Mouse (Mus musculus) brain, embryonic 18.5 days (tissue): Measurements from ENCODE around the gene Unc79.

Source experiments
- DNase-seq: peaks from one replicate; pipeline ENCODE4 v3.0.0-alpha.2; 2012; ENCODE audit warnings: low read depth, low spot score

Gene Unc79

DNA sequence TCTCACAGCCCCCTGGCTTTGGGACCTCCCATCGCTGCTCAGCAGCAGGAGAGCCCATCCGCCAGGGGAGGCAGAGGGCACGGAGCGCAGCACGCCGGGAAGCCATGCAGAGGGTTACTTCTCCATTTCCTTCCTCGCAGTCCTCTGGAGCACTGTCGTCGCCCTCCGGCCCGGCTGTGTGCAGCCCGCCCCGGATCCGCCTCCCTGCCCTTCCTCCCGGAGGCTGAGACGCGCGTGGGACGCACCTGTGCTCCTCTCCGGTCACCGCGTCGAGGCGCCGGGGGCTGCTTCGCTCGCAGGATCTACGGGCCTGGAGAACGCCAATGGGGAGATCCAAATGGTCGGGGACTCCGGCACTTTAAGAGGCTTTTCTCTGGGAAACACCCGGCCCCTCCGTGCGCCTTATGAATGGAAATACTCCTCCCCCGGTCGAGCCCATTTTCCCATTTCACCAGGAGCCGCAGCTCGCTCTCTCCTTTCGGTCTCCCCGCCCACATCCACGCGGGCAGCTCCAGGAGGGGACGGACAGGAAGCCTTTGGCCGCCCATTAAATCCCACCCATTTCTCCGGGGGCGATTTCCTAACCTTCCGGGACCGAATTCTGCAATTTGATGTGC lies at the start of gene Unc79:
Gene Unc79 (plus strand): TSS at position 82 of the 617 bp plus-strand sequence.
- peak; percentile 88 for DNase-seq

- no peak for DNase-seq
Measured at GRCm38 (mm10) chr12:102899091-102899490, 49.6 kb upstream of the Unc79 start, which contains the start of gene Cox8c. Gene Cox8c (plus strand): TSS chr12:102899316.

DNA sequence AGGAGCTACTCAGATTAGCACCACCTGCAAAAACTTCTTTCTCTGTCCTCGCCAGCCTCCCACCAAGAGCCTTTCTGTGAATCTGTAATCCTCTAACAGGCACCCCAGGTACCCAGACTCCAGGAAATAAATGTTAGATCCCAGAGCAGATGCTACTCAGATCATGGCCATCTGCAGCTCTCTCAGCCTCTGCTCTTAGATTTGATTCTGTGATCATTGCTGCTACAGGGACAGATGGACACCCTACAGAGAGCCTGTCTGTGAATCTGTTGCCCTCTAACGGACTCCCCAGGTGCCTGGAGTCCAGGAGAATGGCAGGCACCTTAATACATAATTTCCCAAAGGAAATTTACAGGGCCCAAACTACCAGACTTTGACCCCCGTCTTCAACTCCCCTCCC lies 40.5 kb upstream of the Unc79 start:
- DNase-seq = no peak

DNA sequence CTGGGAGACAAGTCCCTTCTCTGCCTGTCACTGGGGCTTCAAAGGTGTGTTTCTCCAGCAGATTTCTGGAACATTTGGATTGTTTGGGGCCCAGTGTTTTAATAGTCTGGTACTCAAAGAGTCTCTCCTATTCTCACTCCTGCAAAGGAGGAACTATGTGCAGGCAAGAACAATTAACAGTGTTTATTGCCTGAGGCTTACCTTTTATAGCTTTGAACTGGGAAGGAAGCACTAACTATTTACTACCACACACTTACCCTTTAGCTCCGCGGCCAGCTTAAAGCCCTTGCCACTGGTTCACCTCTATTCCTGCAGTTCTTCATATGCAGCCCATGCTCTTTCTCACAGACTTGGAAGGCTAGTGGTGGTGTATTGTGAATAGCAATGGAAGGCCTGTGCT lies 32.6 kb upstream of the Unc79 start:
- DNase-seq = no peak

DNA sequence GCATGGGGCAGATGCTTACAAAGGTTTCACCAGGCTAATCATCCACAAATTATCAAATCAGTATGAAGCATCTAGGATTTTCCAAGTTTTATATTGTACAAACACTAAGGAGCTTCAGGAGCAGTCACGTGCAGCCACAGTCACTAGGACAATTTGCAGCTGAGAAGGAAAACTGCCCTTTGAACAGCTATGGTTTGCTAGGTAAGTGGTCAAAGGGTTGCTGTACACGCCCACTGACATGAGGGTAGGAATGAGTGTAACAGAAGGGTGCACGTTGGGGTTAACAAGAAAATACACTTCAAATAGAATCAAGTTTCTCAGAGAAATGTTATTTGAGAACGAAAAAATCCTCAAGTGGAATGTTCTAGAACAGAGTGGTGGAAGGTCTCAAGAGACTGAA lies 18.9 kb upstream of the Unc79 start:
- DNase-seq = no peak

GRCm38 (mm10) chr12:102930335-102930734 lies 18.3 kb upstream of the Unc79 start:
- DNase-seq = no peak

DNA sequence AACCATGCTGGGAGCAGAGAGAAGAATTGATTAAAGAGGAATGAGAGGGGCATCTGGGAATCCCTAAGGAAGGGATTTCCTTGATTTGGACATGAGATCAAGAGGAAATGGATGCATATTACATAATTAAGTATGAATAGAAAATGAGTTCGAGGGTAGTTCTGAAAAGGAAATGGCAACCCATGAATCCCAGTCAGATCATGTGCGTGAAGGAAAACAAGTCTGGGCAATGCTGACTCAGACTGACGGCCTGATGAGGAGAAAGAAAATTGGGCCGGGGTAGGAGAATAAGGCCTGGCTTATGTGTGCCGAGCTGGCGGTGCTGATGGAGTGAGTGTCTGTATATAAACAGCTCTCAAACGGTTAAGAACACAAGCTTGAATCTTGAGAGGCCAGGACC lies 17.9 kb upstream of the Unc79 start:
- DNase-seq = no peak

DNA sequence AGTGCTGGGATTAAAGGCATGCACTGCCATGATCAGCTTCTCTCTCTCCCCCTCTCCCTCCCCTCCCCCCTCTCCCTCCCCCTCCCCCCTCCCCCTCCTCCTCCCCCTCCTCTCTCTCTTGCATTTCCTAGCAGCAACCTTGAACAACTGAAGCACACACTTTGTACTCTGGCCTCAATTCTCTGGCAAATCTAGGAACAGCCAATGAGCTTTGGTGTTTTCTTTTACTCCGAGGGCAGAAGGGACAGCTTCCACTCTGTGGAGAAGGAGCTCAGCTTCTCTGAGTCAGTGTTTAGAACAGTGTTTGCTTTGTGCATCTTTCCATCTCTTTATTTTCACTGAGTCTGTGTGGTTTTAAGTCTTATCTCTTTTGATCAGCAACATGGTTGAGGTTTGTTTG lies 12.8 kb upstream of the Unc79 start:
- DNase-seq = no peak

DNA sequence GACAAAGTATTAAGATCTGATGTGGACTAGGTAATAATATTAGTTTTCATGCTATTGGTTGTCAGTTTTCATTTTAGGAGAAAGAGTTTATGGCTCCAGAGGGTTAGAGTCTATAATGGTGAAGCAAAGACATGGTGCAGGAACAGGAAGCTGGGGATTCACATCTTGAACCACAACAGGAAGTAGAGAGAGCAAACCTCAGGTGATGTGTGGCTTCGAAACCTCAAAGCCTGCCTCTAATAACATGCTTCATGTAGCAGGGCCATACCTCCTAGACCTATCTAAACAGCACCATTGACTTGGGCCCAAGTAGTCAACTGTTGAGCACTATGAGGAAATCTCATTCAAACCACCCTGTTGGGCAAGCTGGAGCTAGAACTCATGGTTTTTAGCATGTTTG lies 3.1 kb upstream of the Unc79 start:
- no peak for DNase-seq

- DNase-seq = no peak
Measured at GRCm38 (mm10) chr12:102947826-102948225, 833 bp upstream of the Unc79 start.

- peak; percentile 72 for DNase-seq
Measured at GRCm38 (mm10) chr12:102949395-102950208, 943 bp downstream of the Unc79 start.

DNA sequence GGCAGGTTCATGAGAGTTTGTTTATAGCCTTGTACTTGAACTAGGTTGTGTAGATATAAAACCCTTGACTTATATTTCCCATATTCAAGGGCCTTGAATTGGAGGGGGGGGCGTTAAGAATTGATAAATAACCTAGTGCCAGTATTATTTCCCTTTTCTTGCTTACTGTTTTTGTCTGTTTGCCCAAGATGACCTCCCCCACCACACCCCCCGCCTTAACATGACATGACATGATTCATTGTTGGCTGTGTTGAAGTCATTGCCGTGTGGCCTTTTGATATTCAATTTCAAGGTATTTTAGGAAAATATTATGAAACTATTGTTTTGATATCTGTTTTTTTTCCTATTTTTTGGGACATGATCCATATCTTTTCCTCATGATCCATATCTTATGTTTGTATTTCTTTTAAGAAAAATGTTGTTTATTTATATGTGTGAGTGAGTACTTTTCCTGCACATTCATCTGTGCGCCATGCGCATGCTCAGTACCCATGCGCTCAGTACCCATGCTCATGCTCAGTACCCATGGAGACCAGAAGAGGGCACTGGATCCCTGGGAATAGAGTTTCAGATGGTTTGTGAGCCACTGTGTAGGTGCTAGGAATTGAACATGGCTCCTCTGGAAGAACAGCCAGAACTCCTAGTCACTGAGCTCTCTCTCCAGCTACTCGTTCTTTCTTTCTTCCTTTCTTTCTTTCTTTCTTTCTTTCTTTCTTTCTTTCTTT lies 11.6 kb downstream of the Unc79 start:
- DNase-seq = no peak

DNA sequence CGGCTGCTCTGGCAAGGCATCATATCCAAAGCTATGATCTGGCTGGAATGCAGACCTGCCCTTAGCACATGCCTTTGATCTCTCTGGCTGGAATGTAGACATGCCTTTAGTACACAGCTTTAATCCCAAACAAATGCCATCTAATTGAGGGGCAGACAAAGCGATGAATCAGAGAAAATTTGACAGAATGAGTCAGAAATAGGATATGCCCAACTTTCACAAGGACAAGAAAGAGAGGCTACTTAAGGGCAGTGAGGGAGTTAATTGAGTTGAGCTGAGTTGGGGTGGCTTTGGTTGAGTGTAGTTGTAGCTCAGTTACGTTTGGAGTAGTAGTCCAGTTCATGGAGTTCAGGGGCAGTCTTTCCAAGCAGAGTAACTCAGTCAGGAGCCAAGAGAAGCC lies 12.4 kb downstream of the Unc79 start:
- no peak for DNase-seq

- no peak for DNase-seq
Measured at GRCm38 (mm10) chr12:102964486-102964885, 15.8 kb downstream of the Unc79 start.

GRCm38 (mm10) chr12:102980584-102980983 lies 31.9 kb downstream of the Unc79 start:
- DNase-seq = no peak

DNA sequence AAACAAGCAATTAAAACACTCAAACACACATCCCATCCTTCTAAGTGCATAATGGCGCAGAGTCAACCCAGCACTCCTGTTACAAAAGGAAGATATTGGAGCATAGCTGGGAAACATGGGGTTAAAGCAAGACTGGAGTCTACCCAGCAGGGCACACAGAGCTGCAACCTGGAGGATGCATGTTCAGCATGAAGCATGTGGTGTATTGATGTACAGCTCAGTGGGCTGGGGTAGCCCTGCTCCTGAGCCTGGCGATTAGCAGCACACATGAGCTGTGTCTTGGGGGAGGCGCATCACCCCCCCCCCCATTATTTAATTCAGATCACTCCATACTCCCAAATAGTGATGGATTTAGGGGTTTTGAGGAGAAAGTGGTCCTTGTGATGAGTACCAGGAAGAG lies 32.9 kb downstream of the Unc79 start:
- DNase-seq = no peak

DNA sequence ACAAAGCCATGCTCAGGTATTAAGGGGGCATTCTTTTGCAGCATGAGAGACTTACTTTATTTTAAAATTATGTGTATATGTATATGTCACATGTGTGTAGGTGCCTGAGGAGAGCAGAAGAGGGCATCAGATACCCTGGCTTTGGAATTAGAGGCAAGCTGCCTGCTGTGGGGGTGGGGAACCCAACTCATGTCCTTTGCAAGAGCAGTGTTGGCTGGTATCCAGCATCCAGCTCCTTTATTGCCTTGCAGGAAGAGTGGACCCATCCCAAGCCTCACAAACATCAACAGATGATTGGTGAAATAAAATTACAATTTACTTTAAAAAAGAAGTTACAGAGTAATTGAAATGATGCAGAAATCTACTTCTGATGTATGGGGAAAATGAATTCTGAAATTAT lies 36.7 kb downstream of the Unc79 start:
- DNase-seq = no peak

GRCm38 (mm10) chr12:102987736-102988135 lies 39.1 kb downstream of the Unc79 start:
- no peak for DNase-seq

DNA sequence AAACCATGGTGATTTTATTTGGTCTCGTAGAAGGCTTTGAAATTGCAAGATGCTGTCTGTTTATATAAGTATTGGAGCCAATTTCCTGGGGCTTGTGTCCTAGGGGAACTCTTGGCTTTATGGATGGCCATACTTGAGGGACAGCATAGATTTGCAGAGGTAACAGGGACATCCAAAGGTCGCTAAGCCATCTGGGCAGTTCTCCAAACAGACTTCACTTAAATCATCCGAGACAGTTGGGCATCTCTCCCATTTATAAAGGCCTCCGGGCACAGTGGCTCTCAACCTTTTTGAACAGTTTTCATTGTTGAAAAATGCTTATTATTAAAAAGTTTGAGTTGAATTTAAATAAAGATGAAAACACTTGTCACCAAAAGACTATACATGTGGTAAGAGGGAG lies 59.8 kb downstream of the Unc79 start:
- DNase-seq = no peak

- no peak for DNase-seq
Measured at GRCm38 (mm10) chr12:103018161-103018560, 69.5 kb downstream of the Unc79 start.

- DNase-seq = no peak
Measured at GRCm38 (mm10) chr12:103036692-103037091, 88.0 kb downstream of the Unc79 start.

DNA sequence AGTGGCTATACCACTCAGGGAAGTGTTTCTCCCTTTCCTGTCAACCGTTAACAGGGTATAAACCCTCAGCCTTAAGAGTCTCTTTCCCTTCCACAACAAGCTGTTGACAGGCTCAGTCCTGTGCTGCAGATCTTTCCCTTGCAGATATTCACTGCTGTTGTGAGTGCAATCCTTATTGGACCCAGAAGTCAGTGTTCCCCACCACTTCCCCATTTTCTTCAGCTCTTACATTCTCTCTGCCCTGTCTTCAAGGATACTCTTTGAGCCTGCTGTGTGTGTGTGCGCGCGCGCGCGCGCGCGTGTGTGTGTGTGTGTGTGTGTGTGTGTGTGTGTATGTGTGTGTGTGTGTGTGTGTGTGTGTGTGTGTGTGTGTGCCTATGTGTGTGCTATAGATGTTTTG lies 90.7 kb downstream of the Unc79 start:
- no peak for DNase-seq

GRCm38 (mm10) chr12:103040136-103040535 lies 91.5 kb downstream of the Unc79 start:
- no peak for DNase-seq
